Mouse (Mus musculus) 416B (cell line): ENCODE measurements around the gene Prdx6.
"Not testable (repeated sequence)": the region's sequence is repeated elsewhere in the genome, so short reads cannot be mapped to it uniquely, and the experiment has no call there.

Experiments
- DNase-seq: peaks from one replicate; pipeline ENCODE4 v3.0.0; 2011; ENCODE audit warnings: low read depth

Prdx6 gene

DNA sequence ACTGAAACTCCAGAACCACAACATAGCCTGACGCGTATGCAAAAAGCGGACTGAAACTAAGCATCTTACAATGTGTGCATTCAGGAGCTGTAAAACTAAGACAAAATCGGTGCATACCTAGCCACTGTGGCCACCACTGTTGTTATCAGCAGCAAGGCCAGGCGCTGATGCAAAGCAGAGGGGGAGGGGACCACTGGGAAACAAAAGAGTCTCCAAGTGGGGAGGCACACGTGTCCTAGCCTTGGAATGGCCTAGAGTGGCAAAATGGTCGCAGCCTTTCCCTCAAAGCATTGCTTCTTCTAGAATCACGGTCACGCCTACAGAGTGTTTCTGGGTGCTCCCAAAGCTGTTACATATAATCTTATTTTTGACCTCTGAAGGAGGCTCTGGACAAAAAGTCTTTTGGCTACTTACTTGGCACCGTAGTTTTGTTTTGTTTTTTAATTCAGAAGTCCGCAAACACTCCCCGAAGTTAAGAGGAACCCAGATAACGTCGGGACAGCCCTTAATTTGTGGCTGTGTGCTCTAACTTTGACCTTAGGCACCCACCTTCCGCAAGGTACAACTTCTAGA lies 902 bp downstream of the Prdx6 start:
- DNase-seq: peak; percentile 74

DNA sequence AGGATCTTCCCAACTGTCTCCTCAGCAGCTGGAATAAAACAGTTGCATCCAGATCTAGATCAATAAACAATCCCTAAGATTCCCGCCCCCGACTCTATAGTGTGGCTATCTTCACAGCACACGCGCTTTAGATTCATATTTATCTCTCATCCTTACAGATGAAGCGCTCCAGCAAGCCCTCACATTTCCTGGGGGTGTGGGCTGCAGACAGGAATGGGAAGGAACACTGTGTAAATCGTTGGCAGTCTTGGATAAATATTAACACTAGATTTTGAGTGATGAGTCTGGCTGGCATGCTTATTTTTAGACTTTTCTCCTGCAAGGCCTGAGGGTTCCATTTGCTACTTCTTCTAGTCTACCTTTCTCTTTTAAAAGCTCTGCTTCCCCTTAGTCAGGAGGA lies 1.6 kb downstream of the Prdx6 start:
- DNase-seq: no peak

DNA sequence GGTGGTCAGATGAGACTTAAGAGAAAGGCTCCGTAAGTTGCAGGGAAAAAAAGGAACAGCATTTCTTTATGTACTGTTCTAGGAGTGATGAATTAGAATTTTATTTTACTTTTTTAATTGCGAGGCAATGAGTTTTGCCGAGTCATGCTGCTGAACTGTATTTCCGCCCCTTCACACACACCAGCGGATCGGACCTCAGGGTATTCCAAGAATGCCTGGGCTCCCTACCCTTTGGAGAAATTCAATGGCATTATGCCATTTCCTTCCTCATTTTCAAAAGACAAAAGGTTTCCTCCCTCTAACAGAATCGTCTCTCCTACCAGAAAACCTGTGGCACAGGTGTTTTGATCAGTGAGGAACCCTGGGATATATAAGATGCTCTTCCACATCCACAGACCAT lies 2.3 kb downstream of the Prdx6 start:
- no peak for DNase-seq

DNA sequence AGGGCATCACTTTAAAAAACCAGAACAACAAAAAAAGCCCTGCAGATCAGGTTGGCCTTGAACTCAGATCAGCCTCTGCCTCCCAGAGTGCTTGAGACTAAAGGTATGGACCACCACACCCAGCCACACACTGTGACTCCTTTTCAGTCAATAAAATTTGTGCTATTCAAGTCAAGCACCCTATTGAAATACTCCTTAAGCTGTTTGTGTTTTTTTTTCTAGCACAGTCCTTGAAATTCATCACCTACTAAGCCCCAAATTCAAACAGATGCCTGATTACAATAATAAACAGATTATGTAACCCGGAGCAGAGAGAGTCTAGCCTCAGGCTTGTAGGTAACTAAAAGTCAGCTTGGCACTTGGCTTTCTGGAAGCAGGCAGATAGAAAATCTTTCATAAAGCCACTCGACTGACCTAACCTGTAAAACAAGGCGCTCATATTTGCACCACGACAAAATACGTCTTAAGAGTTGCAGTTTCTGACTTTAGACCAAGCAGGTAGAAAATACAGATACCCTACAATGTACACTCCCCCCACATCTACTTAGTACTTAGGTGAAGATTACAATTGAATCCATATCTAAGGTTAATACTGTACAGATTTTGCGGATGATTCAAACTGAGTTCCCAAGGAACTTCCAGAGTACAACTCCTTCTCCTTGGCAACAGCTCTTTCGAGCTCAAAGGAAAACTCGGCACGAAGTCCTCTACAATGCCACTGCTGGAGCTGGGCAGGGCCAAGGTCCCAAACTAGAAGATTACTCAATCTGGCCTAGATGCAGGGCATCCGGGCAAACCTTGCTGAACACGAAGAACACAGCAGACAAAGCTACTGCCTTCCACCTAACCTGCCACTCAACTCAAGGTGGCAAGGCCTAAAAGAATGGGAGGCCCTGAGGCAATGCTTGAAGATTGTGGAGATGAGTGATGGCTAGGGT lies 3.1 kb downstream of the Prdx6 start:
- DNase-seq: no peak

DNA sequence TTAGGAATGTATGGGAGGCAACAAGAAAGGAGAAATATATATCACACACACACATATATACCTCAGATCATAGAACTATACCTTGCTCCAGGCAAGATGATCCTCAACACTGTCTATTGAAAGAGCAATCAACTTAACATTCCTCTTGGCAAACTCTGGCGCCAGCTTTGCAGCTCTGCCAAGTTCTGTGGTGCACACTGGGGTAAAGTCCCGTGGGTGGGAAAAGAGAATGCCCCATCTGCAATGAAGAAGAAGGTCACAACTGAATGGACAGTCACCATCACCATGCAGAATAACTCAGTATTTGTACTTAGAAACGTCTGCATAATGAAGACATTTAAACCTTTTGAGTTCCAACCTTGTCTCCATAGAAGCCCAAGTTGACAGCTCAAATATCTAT lies 3.8 kb downstream of the Prdx6 start:
- no peak for DNase-seq

DNA sequence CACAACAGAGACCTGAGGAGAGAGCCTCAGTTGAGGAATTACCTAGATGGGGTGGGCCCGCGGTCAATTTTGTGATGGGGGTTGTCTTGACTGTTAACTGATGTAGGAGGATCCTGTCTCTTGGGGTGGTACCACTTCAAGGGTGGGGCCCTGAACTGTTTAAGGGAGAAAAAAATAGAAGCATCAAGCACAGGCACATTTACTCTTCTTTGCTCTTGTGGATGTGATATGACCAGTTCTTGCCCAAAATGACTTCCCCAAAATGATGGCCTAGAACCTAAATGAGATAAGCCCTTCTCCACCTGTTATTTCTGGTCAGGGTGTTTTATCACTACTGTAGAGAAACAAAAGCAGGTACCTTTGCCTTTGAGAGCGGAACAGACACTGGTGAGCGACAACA lies 13.3 kb downstream of the Prdx6 start:
- no peak for DNase-seq

DNA sequence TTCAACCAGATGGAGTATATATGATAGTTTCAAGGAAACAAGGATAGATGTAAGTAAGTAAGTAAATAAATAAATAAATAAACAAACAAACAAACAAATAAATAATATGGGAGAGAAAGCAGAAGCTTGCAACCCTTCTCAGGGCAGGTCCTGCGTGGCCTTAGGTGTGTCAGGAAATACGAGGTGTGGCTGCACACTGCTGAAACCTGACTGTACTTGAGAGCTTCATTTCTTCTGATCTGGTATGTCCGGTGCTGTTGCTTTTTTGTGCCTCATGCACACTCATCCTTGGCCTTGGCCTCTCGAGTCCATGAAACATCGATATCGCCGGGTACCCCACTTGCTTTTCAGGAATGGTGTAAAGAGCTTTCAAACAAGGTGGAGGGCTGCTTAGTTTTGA lies 13.7 kb downstream of the Prdx6 start:
- DNase-seq: no peak

DNA sequence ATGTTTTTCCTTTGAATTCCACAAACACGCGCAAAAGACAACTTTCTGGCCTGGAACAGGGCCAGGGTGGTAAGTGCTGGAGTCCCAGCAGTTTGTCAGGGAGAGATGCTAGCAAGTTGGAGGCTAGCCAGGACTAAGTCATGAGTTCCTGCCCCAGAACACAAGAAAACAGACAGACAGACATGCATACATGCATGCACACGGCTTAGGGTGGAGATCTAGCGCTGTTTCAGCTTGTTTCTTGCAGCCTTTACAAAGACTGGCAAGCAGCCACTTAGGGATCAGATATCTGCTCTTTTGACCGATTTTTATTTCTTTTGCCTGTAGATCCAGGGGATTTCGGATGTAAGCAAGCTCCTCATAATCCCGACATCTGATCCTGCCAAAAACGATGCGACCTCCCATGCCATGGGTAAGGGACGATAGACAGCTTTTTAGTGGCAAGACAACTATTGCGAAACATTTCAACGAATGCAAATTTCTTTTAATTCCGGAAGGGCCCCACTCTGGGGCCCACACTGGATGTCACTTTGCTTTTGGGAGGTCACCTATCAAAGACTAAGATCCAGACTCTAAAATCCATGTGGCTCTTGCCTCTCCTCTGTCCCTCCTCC lies 17.7 kb downstream of the Prdx6 start:
- DNase-seq: no peak

DNA sequence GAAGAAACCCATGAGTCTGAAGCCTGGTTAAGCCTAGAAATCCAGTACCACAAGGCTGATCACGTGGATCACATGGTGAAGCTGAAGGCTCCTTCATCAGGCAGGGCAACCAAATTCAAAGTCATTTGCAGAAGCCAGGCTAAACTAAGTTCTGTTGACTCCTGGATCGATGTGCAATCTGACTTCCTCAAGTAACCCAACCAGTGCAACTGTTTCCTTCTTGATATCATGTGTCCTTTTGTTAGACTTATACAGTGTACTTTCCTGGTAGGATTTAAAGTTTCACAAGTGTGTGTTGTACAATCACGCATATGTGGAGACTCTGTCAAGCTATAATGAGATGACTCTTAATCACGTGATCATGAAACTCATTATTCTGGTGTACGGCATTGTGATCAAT lies 18.8 kb downstream of the Prdx6 start:
- DNase-seq: peak; percentile 46

DNA sequence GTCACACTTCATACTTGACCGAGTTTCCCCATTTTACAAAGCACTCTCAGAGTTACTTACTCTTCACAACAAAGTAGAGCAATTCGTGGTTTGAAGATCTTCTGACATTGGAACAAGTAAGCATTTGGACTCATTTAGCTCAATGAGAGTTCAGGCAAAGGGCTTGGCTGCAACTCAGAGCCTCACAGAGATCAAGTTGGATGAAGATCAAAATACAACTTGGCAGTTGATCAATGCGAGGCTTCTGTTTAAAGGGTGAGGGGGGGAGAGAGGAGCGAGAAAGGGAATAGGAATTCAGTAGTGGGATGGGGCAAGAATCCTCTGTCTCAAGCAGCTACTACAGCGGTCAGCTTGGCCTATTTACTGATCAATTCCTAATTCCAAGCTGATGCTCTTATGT lies 26.2 kb downstream of the Prdx6 start:
- DNase-seq: no peak

DNA sequence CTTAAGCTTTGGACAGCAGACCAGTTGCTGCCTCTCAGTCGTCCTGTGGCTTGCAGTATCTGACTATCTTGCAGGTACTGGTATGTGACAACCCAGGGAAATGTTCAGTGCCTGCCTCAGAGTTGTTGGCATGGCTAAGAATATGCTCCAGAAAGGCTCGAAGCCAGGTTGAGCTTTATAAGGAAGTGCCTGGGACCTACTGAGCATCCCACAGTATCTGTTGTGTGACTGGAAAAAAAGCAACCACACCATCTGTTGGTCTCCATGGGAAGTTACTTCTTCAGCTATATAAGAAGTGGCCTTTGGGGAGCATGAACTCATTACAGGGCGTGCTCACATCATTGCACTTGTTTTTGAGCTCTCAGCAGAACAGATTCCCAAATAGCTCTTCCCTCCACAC lies 31.2 kb downstream of the Prdx6 start:
- no peak for DNase-seq

DNA sequence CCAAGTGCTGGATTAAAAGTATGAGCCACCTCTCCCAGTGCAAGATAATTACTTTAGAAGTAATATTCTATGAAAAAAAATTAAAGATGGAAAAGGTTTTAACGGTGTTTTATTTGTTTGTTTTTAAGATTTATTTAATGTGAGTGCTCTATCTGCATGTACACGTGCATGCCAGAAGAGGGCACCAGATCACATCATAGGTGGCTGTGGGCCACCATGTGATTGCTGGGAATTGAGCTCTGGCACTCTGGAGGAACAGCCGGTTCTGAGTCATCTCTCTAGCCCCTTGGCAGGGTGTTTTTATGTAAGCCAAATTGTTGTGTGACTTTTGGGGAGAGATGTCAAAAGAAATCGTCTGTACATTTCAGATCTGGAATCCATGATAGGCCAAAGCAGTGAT lies 36.6 kb downstream of the Prdx6 start:
- peak; percentile 82 for DNase-seq

DNA sequence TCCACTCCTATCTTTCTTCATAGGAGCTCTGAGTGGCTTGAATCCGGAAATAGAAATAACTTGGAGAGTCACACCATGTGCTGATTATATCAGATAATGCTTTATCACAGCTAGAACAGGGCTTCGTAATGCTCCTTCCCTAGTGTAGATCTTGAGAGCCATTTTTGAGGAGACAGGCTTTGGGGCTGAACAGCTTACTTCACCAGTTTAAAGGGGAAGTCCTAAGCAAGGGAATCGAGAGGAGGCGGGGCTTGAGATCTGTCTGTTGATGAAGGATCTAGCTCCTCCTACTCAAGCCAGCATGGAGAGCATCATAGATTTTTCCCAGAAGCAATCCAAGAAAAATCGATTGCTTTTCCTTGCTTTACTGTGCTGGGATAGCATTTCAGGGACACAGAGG lies 51.2 kb downstream of the Prdx6 start:
- peak; percentile 47 for DNase-seq

DNA sequence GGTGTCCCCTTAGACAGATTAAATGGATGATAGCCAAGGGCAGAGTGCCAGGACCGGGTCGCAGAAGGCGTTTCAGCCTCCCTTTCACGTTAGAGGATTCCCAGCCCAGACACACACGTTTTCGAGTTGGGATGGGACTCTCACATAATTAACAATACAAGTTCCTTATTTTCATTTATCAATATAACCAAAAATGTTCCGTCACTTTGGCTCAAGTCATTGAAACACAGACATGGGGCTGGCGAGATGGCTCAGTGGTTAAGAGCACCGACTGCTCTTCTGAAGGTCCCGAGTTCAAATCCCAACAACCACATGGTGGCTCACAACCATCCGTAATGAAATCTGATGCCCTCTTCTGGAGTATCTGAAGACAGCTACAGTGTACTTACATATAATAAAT lies 54.7 kb downstream of the Prdx6 start:
- not testable (repeated sequence) for DNase-seq

DNA sequence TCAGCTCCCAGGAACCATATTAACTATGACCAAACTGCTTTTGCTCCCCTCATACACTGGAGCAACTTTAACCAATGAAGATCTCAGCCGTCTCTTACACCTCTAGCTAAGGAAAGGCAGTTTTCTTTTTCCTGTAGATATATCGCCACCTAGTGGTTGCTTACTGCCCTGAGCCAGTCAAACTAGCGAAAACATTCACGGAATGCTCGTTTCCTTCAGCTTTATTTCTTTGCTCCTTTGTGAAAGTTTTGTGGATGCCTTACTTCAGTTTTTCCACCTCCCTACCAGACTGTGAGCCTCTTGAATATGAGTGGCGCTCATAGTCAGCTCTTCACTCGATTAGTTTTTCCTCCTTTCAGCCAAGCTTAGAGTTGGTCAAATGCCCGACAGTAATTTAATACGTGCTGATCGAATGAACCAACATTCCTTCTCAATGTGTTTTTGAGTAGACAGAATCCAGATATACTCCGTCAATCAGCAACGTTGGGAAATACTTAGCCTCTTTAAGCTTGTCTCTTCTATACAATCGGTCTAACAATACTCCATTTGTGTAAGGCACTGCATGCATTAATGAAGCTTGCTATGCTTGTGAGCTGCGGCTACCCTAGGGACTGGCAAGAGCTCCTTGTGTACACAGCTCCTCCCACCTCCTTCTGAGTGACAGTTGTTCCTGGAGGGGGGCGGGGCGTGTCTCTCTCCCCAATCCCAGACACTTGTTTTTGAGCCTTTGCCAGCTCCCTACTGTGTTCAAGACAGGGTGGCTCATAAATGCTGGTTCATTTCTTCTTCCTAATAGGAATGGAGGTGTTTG lies 55.3 kb downstream of the Prdx6 start:
- peak; percentile 92 for DNase-seq

DNA sequence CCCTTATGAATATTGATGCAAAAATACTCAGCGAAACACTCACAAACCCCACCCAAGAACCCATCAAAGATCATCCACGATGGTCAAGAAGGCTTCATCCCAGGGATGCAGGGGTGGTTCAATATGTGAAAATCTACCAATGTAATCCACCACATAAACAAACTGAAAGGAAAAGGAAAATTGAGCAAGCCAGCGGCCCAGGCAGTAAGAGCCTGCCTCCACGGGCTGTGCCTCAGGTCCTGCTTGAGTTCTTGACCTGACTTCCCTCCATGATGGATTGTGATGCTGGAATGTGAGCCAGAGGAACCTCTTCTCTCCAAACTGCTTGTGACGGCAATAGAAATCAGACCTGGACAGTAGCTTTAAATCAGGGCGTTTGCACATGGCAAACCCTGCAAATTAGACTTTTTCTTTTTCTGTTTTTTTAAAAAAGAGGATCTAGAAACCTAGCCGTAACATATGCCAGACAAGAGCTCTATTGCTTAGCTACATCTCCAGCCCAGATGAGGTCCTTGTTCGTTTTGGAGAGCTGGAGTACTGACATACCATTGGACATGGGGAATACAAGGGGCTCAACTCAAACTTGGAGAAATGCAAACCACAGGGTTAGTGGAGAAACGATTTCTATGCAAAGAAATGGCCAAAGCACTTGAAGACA lies 60.6 kb downstream of the Prdx6 start:
- DNase-seq: peak; percentile 35
